Mouse (Mus musculus): ENCODE measurements around the gene Gm20931. TPM values are rescaled to one million over a fixed set of nuclear protein-coding genes. Genes with fewer than 3 reads are reported as not detected.
"Not testable (repeated sequence)": the region's sequence is repeated elsewhere in the genome, so short reads cannot be mapped to it uniquely, and the experiment has no call there.

Gm20931 gene
- total RNA-seq (2017), result not detected in 2 replicates

- ATAC-seq (replicated peaks in 1 of 2; ENCODE audit: insufficient read depth in 1 of 2, low FRiP score in 2 of 2, low TSS enrichment in 1 of 2, low read depth in 1 of 2, poor library complexity in 2 of 2, severe bottlenecking in 2 of 2), result not testable (repeated sequence)
Observed at GRCm38 (mm10) chrY:55213420-55213819, at the start of gene Gm20931. Gene Gm20931, plus strand, starts transcription at chrY:55213720.

Measured in hematopoietic stem cell, adult 5-6 weeks (primary cell).